Mouse (Mus musculus): ENCODE data around the gene Kmt2e.

- no peak for TF ChIP-seq KAT2A (IDR thresholded peaks at IDR 0.05; ENCODE audit: insufficient replicate concordance, low read length)
- no peak for TF ChIP-seq NRF1 (IDR thresholded peaks at IDR 0.05; ENCODE audit: low read depth, low read length)
Observed at GRCm38 (mm10) chr5:23441916-23442315, 7.7 kb downstream of the Kmt2e start.

All from CH12.LX (cell line).